Mouse (Mus musculus) heart, postnatal 0 days (tissue): ENCODE results near the gene Arid2. TPM values are rescaled to one million over a fixed set of nuclear protein-coding genes. Genes with fewer than 3 reads are reported as not detected.

ENCODE experiments used
- ATAC-seq: fragments of 200-750 bp; cut with Nextera tagmentation; 2 replicates; pipeline ENCODE4 v1.8.0; 2017; ENCODE audit warnings: low read depth, moderate number of reproducible peaks, moderate library complexity; ENCODE audit not compliant: insufficient read depth
- DNase-seq: peaks from one replicate; pipeline ENCODE4 v3.0.0-alpha.2; 2016; ENCODE audit warnings: low spot score
- H3K27ac ChIP-seq: fragments of 300-500 bp; sonication (generic); 2 replicates; pipeline ENCODE4 v1.5.1; 2014; ENCODE audit warnings: low read depth, mild to moderate bottlenecking
- H3K27me3 ChIP-seq: fragments of 300-500 bp; sonication (generic); 2 replicates; pipeline ENCODE4 v1.6.1; 2014; ENCODE audit warnings: low read length, mixed read lengths; ENCODE audit not compliant: control insufficient read depth, insufficient read depth
- H3K36me3 ChIP-seq: fragments of 300-500 bp; sonication (generic); replicated peaks from 2 replicates; pipeline ENCODE4 v1.6.1; 2014; ENCODE audit warnings: low read length, mixed read lengths; ENCODE audit not compliant: control insufficient read depth, insufficient read depth
- H3K4me1 ChIP-seq: fragments of 300-500 bp; sonication (generic); 2 replicates; pipeline ENCODE4 v1.6.1; 2014; ENCODE audit warnings: antibody characterized with exemption; ENCODE audit not compliant: control insufficient read depth, insufficient read depth
- H3K4me2 ChIP-seq: fragments of 300-500 bp; sonication (generic); 2 replicates; pipeline ENCODE4 v1.6.1; 2014; ENCODE audit warnings: low read depth, mild to moderate bottlenecking, low read length, moderate library complexity
- H3K4me3 ChIP-seq: fragments of 300-500 bp; sonication (generic); 2 replicates; pipeline ENCODE4 v1.5.1; 2014; ENCODE audit warnings: low read depth, low read length
- H3K9ac ChIP-seq: fragments of 300-500 bp; sonication (generic); replicated peaks from 2 replicates; pipeline ENCODE4 v1.6.1; 2014; ENCODE audit warnings: low read depth, low read length, mixed read lengths
- H3K9me3 ChIP-seq: fragments of 300-500 bp; sonication (generic); replicated peaks from 2 replicates; pipeline ENCODE4 v1.6.1; 2016; ENCODE audit warnings: low read length; ENCODE audit not compliant: control insufficient read depth
- CTCF ChIP-seq: IDR thresholded peaks from 2 replicates; pipeline ENCODE4 v1.5.1; 2016; ENCODE audit warnings: antibody characterized with exemption, control low read depth, low read depth
- EP300 ChIP-seq: IDR thresholded peaks from 2 replicates; pipeline ENCODE4 v1.6.1; 2016; ENCODE audit warnings: antibody characterized with exemption, low read depth
- WGBS: fragments of 180-500 bp; shearing (Covaris S2); extraction: QIAGEN DNeasy Blood & Tissue Kit; methylation state at CpG from one replicate; pipeline ENCODE4 v1.1.7; 2014; 5-methylcytosine and 5-hydroxymethylcytosine counted together
- polyA plus RNA-seq: library from polyadenylated mRNA; unstranded; fragments of >200 nt; fragmentation: Nextera tagmentation; extraction: Ambion mirVana; gene quantifications from 2 replicates; pipeline ENCODE4 v1.2.1, GENCODE M21; 2015
- total RNA-seq: library from RNA; depleted of rRNA; stranded (reverse); fragments of >200 nt; gene quantifications from 2 replicates; pipeline ENCODE4 v1.2.3, GENCODE M21; 2014; ENCODE audit warnings: low replicate concordance

The Arid2 gene
- total and polyA plus RNA-seq, 2 experiments from 2014 or later, result 8.2 to 28.4 TPM

- peak overlapping the region; percentile 97 for H3K9ac ChIP-seq
- TF ChIP-seq CTCF (no peak), EP300 (no peak)
- peak overlapping the region; percentile 73 for H3K4me2 ChIP-seq
- no peak for DNase-seq
- H3K9me3 ChIP-seq, result no peaks in the 10 kb centered on the region
- peaks cover 3% of the 10 kb centered on the region; the same call in 1 of the 2 replicates for H3K4me1 ChIP-seq
- WGBS, result 0% methylated on average over 3 of the region's 63 CpGs
- H3K36me3 ChIP-seq, result no peaks in the 10 kb centered on the region; the same call in 1 of the 2 replicates
- peak; percentile 43 for ATAC-seq
- peak overlapping the region; percentile 100 for H3K27ac ChIP-seq
- peak overlapping the region; percentile 93 for H3K4me3 ChIP-seq
- H3K27me3 ChIP-seq, result no peaks in the 10 kb centered on the region
Measured at GRCm38 (mm10) chr15:96286935-96287292, 404 bp upstream of the Arid2 start.

DNA sequence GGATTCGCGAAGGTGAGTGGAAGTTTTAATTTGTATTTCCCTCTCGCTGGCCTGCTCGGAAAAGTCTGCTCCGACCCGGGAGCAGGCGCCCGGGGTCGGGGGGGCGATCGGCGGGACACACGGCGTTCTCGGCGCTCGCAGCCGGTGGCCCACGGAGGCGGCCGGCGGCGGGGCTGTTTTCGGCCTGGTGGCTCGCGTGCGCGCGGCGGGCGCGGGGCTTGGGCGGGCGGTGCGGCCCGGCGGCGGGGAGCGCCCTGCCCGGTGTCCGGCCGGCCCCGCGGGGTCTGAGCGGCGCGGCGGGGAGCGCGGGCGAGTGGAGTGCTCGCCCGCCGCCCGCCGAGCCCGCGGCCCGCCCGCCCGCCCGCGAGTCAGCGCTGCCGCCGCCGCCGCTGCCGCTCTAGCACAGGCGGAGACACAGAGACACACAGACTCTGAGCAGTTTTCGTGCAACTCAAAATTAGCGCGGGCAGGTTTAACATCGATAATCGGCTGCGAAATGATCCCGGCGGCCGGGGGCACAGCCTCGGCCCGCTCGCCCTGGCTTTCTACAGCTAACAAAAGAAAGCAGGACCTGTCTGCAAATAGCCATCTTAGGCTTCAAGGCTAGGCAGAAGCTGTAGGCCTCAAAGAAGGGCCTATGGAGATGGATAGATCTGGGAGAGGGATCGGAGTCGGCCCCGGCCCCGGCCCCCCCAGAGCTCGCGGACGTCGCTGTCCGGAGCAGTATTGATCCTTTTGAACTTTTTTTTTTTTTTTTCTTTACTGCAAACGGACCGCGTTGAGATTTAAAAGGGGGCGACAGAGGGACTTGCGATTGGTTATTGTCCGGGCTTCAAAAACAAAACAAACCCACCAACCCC, 888 bp downstream of the Arid2 start:
- TF ChIP-seq EP300 (no peak), CTCF (no peak)
- peak overlapping the region; percentile 93 for H3K4me3 ChIP-seq
- under 1% methylated on average over 82 of the region's 97 CpGs for WGBS
- ATAC-seq, result no peak
- DNase-seq, result no peak
- H3K9me3 ChIP-seq, result no peaks in the 10 kb centered on the region
- H3K27ac ChIP-seq, result peak overlapping the region; percentile 100
- H3K9ac ChIP-seq, result peak overlapping the region; percentile 97
- peak overlapping the region; percentile 73 for H3K4me2 ChIP-seq
- no peaks in the 10 kb centered on the region; the same call in 1 of the 2 replicates for H3K36me3 ChIP-seq
- no peaks in the 10 kb centered on the region for H3K27me3 ChIP-seq
- H3K4me1 ChIP-seq, result peaks cover 3% of the 10 kb centered on the region; the same call in 1 of the 2 replicates

DNA sequence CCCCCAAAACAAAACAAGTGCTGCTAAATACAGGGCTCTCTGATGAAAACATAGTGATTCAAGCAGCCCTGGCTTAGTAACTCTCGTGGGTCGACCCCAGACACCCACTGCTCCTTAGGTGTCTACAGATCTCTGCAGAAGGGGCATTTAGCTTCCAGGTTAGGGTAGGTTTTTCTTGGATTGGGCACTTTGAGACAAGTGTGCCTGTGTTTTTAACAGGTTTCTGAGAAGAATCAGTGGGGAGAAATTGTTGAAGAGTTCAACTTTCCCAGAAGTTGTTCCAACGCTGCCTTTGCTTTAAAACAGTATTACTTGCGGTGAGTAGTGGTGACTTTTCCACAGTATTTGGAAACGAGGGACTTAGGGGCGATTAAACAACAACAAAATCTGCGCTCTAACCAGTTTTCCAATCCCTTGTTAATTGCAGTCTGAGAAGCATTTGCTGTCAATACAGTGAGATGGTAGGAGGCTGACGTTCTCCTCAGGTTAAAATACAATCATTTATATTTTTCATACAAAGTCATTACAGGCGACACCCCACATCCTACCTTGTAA, 1.6 kb downstream of the Arid2 start:
- WGBS, result 6% methylated on average over 9 of the region's 9 CpGs
- peak overlapping the region; percentile 93 for H3K4me3 ChIP-seq
- TF ChIP-seq EP300 (no peak), CTCF (no peak)
- peaks cover 7% of the 10 kb centered on the region for H3K4me1 ChIP-seq
- no peaks in the 10 kb centered on the region for H3K27me3 ChIP-seq
- peak overlapping the region; percentile 97 for H3K9ac ChIP-seq
- no peak for DNase-seq
- H3K36me3 ChIP-seq, result peaks cover under 1% of the 10 kb centered on the region
- H3K27ac ChIP-seq, result peak overlapping the region; percentile 100
- no peaks in the 10 kb centered on the region for H3K9me3 ChIP-seq
- peak overlapping the region; percentile 73 for H3K4me2 ChIP-seq
- no peak for ATAC-seq

- 43% methylated on average over 1 of the region's 1 CpGs for WGBS
- Histone ChIP-seq H3K9ac (no peak overlapping the region), H3K27ac (no peak overlapping the region), H3K9me3 (no peaks in the 10 kb centered on the region), H3K36me3 (peaks cover 4% of the 10 kb centered on the region), H3K4me3 (peak overlapping the region; percentile 10; the same call in 1 of the 2 replicates), H3K27me3 (no peaks in the 10 kb centered on the region), H3K4me2 (peak overlapping the region; percentile 33; the same call in 1 of the 2 replicates), H3K4me1 (peaks cover 7% of the 10 kb centered on the region)
- ATAC-seq (no peak), DNase-seq (no peak)
- TF ChIP-seq CTCF, result no peak
- TF ChIP-seq EP300, result no peak
Measured at GRCm38 (mm10) chr15:96290001-96290400, 2.7 kb downstream of the Arid2 start.

GRCm38 (mm10) chr15:96293444-96293843, 6.1 kb downstream of the Arid2 start:
- Histone ChIP-seq H3K27me3 (no peaks in the 10 kb centered on the region), H3K36me3 (peaks cover 4% of the 10 kb centered on the region), H3K27ac (no peak overlapping the region), H3K4me1 (peaks cover 20% of the 10 kb centered on the region), H3K4me2 (no peak overlapping the region), H3K4me3 (no peak overlapping the region), H3K9ac (no peak overlapping the region), H3K9me3 (no peaks in the 10 kb centered on the region)
- DNase-seq (no peak), ATAC-seq (no peak)
- TF ChIP-seq EP300 (no peak), CTCF (no peak)
- 43% methylated on average over 3 of the region's 3 CpGs for WGBS
